Mouse (Mus musculus) ES-E14 (cell line): ENCODE measurements around the gene Macf1.

Source experiments
- CHD2 ChIP-seq: IDR thresholded peaks from 2 replicates; pipeline ENCODE4 v1.6.1; 2014; ENCODE audit warnings: mild to moderate bottlenecking, low read depth, low read length, inconsistent platforms
- HCFC1 ChIP-seq: IDR thresholded peaks from 2 replicates; pipeline ENCODE4 v1.6.1; 2012; ENCODE audit warnings: low read length, inconsistent platforms, borderline replicate concordance; ENCODE audit not compliant: insufficient read depth
- MAFK ChIP-seq: IDR thresholded peaks from 2 replicates; pipeline ENCODE4 v1.6.1; 2014; ENCODE audit warnings: mild to moderate bottlenecking, low read depth, low read length, inconsistent platforms; ENCODE audit not compliant: insufficient read depth

DNA sequence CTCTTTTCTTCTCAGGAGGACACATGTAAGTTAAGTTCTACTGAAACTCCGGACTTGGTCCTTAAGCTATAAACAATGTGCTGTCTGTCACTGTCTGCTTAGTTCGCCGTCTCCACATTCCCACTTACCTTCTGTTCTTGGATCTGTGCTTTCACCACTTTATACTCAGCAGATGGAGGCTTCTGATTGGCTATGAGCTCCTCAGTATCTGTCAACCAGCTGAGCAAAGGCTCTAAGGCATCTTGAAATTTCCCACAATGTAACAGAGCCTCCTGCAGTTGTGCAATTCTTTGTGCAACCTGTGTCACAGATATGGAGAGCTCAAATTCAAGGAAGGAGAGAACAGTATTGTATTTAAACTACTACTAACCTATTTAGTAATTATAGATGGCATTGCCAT lies 282.9 kb downstream of the Macf1 start:
- TF ChIP-seq HCFC1, result no peak
- TF ChIP-seq MAFK, result no peak
- TF ChIP-seq CHD2, result no peak
